Mouse (Mus musculus) right cerebral cortex, postnatal 10 days (tissue): ENCODE data around the gene Lyplal1.

ENCODE experiments used
- DNase-seq, 2 experiments: peaks; one replicate each; pipeline ENCODE4 v3.0.0; 2021; ENCODE audit warnings: low spot score in 2 of 2

Gene Lyplal1

GRCm38 (mm10) chr1:186116701-186117488, at the start of gene Lyplal1:
Lyplal1 (minus strand) TSS chr1:186117310.
- DNase-seq, result peak; percentile 97 to 98

GRCm38 (mm10) chr1:186163616-186164015, 46.5 kb upstream of the Lyplal1 start:
- no peak for DNase-seq

- DNase-seq, result no peak
These were observed 46.1 kb upstream of the Lyplal1 start for GRCm38 (mm10) chr1:186163206-186163605.

- no peak for DNase-seq
These were observed 33.3 kb upstream of the Lyplal1 start for GRCm38 (mm10) chr1:186150376-186150775.

GRCm38 (mm10) chr1:186145444-186145843, 28.3 kb upstream of the Lyplal1 start:
- no peak for DNase-seq

- DNase-seq, result no peak
These were observed 23.1 kb upstream of the Lyplal1 start for GRCm38 (mm10) chr1:186140191-186140590.

- peak; percentile 27 to 44 for DNase-seq
These were observed 20.8 kb upstream of the Lyplal1 start for GRCm38 (mm10) chr1:186137873-186138272.

- DNase-seq, result no peak
These were observed 19.7 kb upstream of the Lyplal1 start for GRCm38 (mm10) chr1:186136636-186137380.

- DNase-seq, result no peak
These were observed 14.4 kb upstream of the Lyplal1 start for GRCm38 (mm10) chr1:186131465-186131864.

GRCm38 (mm10) chr1:186128940-186129339, 11.8 kb upstream of the Lyplal1 start:
- DNase-seq, result no peak

- no peak for DNase-seq
These were observed 9.3 kb upstream of the Lyplal1 start for GRCm38 (mm10) chr1:186126313-186126862.

GRCm38 (mm10) chr1:186123690-186124089, 6.6 kb upstream of the Lyplal1 start:
- no peak for DNase-seq

- no peak for DNase-seq
These were observed 2.7 kb upstream of the Lyplal1 start for GRCm38 (mm10) chr1:186119856-186120255.

- no peak for DNase-seq
These were observed 967 bp downstream of the Lyplal1 start for GRCm38 (mm10) chr1:186116086-186116600.

GRCm38 (mm10) chr1:186102313-186102712, 14.8 kb downstream of the Lyplal1 start:
- DNase-seq, result no peak

GRCm38 (mm10) chr1:186066266-186066897, 50.7 kb downstream of the Lyplal1 start:
- peak; percentile 27 to 29 for DNase-seq

- DNase-seq, result no peak
These were observed 57.1 kb downstream of the Lyplal1 start for GRCm38 (mm10) chr1:186060041-186060440.

- no peak for DNase-seq
These were observed 62.9 kb downstream of the Lyplal1 start for GRCm38 (mm10) chr1:186054227-186054626.

GRCm38 (mm10) chr1:186053280-186054043, 63.6 kb downstream of the Lyplal1 start:
- DNase-seq, result no peak

- no peak for DNase-seq
These were observed 73.2 kb downstream of the Lyplal1 start for GRCm38 (mm10) chr1:186043709-186044452.
